Mouse (Mus musculus) adrenal gland, adult 8-10 months (tissue): ENCODE results near the gene Ptprg. TPM values are rescaled to one million over a fixed set of nuclear protein-coding genes. Genes with fewer than 3 reads are reported as not detected.

ENCODE experiments used
- DNase-seq: peaks from one replicate; pipeline ENCODE4 v3.0.0; 2022
- total RNA-seq, 4 experiments: library from RNA; stranded (reverse); gene quantifications; 2 replicates each; pipeline ENCODE4 v1.2.4; 2022

The Ptprg gene
- total RNA-seq, 4 experiments from 2014 or later, result 96.2 to 135 (median 118) TPM

GRCm38 (mm10) chr14:12104297-12105155, 551.2 kb downstream of the Ptprg start:
- DNase-seq, result no peak

DNA sequence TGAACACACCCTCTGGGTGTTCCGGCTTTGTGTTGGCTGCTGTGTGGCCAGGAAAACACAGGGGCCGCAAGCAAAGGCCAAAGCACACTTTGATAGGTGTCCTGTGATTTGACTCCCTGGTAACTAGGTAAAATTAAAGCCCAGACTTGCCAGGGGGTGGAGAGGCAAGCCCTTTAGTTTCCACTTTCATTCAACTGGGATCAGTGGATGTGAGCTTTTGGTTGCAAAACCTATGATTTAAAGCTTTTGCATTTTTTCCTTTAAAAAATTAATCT, 551.8 kb downstream of the Ptprg start:
- no peak for DNase-seq

DNA sequence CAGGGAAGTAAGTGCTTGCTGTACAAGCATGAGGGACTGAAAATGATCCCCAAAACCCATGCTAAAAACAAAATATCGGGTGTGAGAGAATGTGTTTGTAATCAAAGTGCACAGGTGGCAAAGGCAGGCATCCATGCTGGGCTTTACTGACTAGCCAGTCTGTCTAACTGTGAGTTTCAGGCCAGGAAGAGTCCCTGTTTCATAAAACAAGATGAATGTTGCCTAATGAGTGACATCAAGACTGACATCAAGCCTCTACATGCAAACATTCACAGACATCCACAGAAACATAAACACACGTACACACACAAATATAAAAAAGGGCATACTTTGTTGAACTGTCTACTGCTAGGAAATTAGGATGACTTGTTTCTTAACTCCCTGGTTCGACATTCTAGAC, 552.3 kb downstream of the Ptprg start:
- DNase-seq, result no peak

DNA sequence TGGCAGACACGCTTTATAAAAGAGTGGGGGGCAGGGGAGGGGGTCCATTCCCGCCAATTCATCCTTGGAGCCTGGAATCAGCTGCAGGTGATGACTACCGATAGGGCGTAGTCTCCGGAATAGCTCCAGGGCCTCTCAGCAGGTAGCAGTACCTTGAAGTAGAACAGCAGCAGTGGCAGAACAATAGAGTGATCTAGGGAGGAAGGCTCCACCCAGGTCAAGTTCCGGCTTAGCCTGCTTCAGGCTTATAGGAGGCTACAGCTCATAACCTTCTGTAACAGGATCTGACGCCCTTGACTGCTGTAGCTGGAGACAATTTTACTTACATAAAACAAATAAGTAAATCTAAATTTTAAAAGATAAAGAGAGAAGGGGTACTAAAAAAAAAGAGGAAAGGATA, 554.1 kb downstream of the Ptprg start:
- DNase-seq, result no peak

GRCm38 (mm10) chr14:12107991-12108390, 554.7 kb downstream of the Ptprg start:
- DNase-seq, result no peak

DNA sequence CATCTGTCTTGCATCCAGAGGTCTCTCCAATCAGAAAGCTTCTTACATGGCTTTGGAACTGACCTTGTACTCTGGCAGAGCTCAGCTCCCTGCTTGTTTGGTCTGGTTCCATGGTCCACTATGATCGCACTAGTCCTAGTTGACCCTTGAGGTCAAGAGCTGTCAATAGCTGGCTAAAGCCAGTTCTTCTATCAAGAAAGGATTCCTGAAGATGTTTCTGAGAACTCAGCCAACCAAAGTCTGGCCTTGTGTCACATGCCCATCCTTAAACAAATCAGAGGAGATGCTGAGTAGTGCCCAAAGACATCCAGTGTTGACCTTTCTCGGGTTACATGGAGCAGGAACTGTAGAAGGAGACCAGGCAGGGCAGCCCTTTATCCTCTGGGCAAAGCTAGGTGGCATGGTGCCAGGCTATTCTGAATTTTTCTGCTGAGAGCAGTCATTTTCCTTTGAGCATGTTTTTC, 559.2 kb downstream of the Ptprg start:
- no peak for DNase-seq

- no peak for DNase-seq
Observed at GRCm38 (mm10) chr14:12113326-12113725, 560.0 kb downstream of the Ptprg start.

- no peak for DNase-seq
Observed at GRCm38 (mm10) chr14:12114016-12114415, 560.7 kb downstream of the Ptprg start.

GRCm38 (mm10) chr14:12119260-12119659, 565.9 kb downstream of the Ptprg start:
- DNase-seq, result no peak

GRCm38 (mm10) chr14:12121906-12122305, 568.6 kb downstream of the Ptprg start:
- DNase-seq, result no peak

DNA sequence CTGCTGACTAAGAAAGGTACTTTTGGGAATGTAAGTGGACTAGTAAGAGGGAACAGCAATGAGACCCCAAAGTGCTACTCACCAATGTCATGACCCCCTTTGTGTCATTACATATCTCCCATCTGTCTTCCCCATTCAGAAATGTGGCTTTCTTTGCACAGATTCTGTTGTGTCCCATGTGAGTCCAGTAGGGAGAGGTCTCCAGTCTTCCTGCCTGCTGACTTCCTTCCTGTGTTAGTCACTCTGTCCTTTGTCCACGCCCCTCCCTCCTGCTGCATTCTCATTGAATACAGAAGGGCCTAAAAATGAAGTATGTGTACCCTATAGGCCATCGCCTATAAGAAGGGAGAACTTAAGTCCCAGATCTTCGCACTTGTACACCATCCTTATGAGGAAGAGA, 571.4 kb downstream of the Ptprg start:
- DNase-seq, result no peak

GRCm38 (mm10) chr14:12127951-12128350, 574.6 kb downstream of the Ptprg start:
- no peak for DNase-seq

DNA sequence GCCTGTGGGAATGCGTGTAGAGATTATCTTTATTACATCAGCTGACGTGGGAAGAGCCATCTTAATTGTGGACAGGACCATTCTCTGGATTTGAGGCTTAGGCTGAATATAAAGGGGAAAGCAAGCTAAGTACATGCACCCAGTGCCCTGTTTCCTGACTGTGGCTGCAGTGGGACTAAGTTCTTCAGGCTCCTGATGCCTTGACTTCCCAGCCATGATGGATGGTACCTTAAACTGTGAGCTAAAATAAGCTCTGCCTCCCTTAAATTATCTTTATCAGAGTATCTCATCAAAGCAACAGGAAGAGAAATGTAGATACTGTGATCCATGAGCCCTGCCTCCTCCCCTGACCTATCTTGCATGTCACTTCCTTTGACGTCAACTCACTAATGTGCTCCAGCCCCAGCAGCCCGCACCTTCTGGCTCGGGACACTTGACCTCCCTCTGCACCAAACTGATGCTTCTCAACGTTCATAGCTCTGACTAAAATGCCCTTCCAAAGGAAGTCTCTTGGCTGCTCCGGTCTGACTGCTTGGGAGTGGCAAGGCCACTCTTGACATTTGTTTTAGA, 578.8 kb downstream of the Ptprg start:
- DNase-seq, result peak; percentile 33

GRCm38 (mm10) chr14:12133163-12133562, 579.8 kb downstream of the Ptprg start:
- DNase-seq, result no peak

DNA sequence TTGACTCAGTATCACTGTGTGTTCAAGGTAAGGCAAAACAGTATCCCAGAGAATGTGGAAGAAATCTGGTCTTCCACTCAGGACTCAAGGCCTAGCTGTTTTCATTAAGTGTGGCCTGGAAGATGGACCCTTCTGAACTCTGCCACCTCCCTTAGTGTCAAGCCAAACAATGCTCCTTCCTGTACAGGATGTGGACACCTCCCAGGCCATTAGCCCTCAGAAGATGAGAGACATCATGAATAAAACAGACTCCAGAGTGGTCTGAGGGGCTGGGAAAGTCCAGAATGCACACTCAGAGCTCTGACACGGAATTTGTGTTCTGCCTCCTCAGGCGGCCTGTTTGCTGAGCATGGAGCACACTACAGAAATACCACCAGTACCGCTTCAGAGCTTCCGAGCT, 581.2 kb downstream of the Ptprg start:
- no peak for DNase-seq

GRCm38 (mm10) chr14:12136536-12136935, 583.2 kb downstream of the Ptprg start:
- DNase-seq, result no peak

DNA sequence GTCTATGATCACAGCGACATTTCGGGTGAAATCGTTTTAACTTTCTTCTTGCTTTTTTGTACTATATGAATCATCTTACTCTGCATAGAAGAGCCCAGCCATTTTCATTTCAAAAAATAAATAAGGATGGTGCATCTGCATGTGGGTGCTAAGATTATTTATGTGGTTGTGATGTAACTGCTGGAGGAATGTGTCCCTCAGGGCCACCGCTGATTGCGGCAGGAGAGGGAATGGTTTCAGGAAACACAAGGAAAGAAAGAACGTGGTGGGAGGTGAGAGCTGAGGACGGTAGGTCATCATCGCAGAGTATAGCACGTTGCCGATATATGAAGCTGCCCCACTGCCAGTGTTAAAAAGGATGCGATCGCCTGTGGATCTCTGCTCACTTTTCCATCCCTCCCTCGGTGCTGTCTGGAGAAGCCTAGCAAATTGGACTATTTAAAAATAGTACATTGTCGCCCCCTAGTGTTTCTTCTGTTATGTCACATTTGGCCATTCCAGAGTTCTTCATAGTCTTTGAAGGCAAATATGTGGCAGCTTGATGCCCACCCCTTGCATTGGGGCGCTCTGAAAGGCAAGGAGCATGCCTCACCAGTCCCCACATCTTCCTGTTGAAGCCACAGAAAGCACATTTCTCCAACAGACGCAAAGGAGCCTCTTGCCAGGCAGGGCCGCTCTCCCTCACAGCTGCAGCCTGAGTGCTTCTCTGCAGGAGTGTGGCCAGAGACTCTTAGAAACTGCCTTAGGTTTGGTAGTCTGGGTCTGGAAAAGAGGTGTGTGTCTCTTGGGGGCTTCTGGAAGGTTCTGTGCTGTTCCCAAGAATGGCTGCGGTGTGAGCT, 586.5 kb downstream of the Ptprg start:
- DNase-seq, result no peak

- no peak for DNase-seq
Observed at GRCm38 (mm10) chr14:12143941-12144485, 590.7 kb downstream of the Ptprg start.

GRCm38 (mm10) chr14:12145919-12146318, 592.6 kb downstream of the Ptprg start:
- DNase-seq, result no peak

DNA sequence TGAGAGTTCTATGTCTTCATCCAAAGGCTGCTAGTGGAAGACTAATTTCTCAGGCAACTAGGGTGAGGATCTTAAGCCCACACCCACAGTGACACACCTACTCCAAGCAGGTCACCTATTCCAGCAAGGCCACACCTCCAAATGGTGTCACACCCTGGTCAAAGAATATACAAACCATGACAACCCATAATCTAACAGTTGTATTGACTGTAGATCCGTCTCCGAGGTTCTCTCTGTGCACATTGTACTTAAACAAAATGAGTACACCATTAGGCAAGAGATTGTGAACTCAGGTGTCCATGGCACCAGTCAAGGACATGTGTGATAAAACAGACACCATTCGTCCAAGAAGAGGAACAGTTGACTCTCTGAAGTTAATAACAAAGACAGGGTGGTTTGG, 596.2 kb downstream of the Ptprg start:
- DNase-seq, result no peak

DNA sequence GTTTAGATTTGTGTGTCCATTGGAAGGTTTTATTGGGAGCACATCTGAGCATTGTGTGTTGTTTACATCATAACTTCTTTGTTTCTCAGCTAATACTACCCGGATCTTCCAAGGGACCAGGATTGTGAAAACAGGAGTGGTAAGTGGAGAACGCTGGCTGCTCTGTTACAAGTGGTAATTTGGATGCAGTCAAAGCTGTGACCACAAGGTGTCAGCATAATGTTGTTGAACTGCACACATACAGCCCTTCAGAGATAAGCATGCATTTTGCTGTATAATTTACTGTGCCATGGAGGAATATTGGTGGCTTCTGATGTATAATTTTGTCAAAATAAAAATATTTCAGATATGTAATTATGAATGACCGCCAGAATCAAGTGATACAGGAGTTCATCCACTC, 598.6 kb downstream of the Ptprg start:
- DNase-seq, result no peak

DNA sequence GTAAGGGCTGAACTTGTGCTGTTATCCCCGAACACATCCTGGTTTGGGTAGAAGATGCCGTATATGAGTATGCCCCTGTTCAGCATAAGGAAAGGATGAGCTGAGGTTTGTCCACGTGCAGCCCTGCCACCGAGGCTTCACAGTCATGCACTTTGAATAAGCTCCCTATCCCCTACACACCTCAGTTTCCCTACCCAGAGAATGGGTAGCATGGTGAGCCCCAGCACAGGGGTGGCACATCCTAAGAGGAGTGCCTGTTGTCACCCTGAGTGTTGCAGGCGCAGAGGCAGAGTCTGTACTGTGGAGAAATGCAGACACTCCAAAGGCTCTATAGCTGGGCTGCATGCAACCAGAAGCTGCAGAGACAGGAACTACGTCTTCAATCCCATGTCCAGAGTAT, 599.4 kb downstream of the Ptprg start:
- DNase-seq, result no peak

GRCm38 (mm10) chr14:12153599-12153998, 600.3 kb downstream of the Ptprg start:
- DNase-seq, result no peak
